Mouse (Mus musculus) liver (tissue): ENCODE data around the gene Arhgef17.

ENCODE experiments used
- DNase-seq: peaks from one replicate; pipeline ENCODE4 v3.0.0-alpha.2; 2020; ENCODE audit warnings: mixed read lengths

Arhgef17 gene

DNA sequence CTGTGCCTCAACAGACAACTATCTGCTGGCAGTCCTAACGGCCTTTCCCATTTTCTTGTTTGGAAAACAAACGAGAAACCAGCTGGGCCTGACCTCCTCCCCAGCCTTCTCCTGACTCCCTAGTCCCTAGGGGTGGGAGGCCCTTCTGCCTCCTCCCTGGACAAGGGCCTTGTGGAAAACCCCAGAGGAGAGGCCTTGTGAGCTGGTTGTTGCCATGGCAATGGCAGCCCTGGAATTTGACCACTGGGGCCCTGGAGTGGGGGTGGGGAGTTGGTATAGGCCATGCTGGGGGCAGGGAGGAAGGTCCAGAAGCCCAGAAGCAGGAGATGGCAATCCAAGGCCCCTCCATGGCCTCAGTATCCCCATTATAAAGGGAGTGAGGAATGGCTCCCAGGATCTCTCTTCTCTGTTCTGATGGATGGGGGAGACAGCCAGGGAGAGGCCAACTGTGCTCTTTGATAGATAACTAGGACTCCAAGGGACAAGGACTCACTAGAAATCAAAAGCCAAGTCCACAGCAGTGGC, 20.6 kb downstream of the Arhgef17 start:
- DNase-seq = peak; percentile 63

DNA sequence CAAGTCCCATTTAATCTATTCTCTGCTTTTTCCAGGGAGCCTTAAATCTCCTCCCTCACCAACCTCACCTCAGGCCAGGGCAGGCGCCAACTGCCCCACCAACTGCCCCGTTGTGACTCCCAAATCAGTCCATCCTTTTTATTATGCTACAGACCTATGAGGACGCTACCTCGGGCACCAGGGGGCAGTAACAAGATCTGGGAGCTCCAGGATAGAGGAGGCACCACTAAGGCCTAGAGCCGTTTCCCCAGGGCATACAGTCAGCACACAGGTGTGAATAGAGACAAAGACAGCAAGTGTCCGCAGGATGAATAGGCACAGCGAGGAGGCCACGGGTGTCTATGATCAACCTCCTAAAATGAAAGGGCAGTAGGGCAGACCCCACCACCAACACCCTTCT, 23.3 kb downstream of the Arhgef17 start:
- peak; percentile 55 for DNase-seq

DNA sequence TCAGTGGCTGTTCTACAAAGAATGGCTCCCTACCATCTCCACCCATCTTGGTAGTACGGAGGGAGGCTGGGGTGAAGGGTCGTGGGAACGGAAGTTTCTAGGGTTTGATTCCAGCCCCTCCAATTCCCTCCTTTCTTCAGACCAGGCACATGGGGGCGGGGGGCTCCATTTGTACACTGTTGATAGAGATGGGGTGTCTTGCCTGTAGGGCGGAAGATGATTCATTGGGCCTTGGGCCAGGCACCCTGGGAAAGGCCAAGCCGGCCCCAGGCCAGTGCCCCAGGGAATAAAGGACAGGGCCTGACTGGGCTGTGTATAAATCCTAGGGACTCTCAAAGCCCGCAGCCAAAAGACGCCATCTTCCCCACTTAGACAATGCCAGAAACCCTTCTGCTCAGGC, 23.8 kb downstream of the Arhgef17 start:
- no peak for DNase-seq

DNA sequence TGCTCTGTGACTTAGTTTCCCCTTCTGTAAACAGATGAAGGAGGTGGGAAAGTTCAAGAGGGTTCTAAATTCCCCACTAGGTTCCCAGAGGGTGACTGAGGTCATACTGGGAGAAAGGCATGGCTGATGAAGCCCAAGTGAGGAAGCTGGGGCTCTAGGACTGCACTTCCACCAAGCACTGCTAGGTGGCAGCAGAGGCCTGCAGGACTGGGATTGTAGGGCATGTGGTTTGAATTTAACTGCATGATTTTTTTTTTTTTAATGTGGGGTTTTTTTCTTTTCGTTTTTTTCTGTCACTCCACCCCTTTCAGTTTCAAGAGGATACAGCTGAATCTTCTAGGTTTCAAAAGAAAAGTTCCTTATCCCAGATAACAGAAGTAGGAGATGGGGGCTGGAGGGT, 24.7 kb downstream of the Arhgef17 start:
- DNase-seq = peak; percentile 73

DNA sequence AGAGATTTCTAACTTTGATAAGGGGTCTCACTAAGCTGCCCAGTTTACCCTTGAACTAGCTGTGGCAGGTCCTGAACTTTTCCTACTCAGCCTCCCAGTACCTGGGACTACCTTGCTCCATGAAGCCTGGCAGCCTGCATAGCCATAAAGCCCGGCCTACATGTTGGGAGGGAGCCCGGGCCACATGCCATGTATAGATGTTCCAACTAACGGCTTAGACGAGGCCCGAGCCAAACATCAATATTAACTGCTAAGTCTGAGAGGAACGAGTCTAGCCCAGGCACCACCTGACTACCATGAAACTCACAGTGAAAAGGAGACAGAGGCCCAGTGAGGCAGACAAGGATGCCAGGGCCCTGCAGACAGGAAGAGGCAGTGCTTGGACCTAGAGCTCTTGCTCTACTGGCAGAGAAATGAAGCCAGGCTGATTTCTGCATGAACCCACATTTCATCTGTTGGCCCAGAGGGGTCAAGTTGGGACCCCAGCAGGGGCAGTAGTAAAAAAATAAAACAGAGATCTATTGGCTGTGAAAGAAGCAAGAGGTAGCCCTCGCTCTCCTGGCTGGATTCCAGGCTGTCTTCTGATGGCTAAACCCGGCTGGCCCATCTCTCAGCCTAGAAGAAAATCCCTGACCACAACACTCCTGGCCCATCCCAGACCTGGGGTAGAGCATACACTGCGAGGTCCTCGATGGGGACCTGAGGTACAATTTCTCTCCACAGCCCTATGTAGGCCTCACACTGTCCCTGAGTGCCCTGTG, 25.7 kb downstream of the Arhgef17 start:
- DNase-seq = no peak

DNA sequence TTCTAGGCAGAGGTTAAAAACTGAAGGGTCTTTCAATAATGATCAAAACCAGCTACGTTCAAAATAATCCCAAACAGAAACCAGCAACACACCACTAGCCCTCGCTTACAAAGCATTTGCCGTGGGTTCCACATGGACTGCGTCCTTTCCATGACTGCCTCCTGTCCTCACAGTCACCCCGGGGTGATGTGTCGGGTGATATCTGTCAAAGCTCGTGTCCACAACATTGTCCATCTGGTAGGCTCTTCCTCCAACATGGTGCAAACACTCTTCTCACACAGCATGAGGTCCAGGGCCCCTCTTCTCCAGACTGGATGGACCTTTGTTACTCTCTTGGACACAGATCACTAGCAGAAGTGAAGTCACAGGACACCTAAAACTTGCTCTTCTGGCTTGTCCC, 26.9 kb downstream of the Arhgef17 start:
- DNase-seq = no peak

DNA sequence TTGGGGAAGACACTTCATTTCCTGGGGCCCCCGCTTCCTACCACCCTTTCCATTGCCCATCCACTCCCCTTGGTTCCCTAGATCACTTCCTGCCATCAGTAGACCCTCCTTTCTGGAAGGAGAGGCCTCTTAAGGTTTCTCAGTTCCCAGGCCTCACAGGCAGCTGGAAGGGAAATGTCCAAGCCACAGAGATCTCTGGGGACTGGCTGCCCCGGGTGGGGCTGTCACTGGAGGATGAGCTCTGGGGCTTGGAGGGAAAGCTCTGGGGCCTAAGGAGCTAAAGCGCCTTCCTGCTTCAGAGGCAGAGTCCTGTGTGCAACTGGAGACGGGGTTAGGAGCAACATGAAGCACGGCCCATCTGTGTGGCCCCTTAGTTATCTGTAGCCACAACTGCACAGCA, 27.3 kb downstream of the Arhgef17 start:
- no peak for DNase-seq

DNA sequence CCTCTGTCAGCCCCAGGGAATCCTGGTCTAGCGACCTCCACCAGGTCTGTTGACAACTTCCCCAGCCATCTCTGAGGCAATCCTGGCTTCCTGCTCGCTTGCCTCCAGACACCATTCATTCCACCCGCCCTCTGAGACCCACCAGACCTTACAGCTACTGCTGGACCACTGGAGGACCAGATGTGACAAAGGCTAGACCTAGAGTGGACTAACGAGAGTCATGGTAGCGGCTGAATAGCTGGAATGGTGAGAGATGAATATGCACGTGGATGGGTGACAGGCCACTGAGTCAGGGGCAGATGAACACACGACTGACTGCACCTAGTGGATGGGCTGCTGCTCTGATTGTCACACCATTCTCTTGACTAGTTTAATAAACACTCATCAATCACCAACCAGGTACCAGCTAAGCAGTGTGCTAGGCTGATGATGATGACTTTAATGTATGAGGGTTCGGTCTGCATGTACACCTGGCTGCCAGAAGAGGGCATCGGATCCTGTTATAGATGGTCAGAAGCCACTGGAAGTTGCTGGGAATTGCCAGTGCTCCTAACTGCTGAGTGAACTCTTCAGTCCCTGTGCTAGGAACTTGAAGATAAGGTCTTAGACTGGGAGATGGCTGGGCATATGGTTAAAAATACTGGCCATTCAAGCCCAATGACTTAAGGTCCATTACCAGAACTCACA, 29.3 kb downstream of the Arhgef17 start:
- no peak for DNase-seq

DNA sequence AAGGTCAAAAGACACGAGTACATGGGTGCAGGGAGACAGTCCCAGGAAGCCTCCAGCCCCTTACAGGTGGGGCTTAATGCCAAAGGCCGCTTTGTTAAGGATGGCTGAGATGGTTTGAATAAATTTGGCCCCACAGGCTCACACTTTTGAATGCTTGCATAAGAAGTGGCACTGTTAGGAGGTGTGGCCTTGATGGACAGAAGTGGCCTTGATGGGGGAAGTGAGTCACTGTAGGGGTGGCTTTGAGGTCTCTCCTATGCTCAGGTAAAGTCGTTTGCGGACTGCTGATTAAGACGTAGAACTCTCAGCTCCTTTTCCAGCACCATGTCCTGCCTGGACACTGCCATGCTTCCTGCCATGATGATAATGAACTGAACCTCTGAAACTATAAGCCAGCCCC, 34.1 kb downstream of the Arhgef17 start:
- DNase-seq = no peak

DNA sequence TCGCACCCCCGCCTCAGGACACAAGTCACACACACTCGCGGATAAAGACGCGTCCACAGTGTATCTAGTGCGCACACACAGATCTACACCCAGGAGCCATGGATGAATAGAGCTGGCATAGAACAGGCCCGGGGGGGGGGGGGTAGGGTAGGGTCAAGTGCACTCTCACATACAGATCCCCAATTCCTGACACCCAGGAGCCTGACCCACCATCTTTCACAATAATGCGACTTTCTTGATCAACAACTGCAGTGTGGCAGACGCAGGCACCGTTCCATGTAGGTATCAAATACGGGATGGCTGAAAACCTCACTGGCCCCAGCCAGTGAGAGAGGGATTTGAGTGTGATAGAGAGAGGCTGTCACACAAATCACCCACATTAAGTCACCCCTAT, 37.1 kb downstream of the Arhgef17 start:
- no peak for DNase-seq

DNA sequence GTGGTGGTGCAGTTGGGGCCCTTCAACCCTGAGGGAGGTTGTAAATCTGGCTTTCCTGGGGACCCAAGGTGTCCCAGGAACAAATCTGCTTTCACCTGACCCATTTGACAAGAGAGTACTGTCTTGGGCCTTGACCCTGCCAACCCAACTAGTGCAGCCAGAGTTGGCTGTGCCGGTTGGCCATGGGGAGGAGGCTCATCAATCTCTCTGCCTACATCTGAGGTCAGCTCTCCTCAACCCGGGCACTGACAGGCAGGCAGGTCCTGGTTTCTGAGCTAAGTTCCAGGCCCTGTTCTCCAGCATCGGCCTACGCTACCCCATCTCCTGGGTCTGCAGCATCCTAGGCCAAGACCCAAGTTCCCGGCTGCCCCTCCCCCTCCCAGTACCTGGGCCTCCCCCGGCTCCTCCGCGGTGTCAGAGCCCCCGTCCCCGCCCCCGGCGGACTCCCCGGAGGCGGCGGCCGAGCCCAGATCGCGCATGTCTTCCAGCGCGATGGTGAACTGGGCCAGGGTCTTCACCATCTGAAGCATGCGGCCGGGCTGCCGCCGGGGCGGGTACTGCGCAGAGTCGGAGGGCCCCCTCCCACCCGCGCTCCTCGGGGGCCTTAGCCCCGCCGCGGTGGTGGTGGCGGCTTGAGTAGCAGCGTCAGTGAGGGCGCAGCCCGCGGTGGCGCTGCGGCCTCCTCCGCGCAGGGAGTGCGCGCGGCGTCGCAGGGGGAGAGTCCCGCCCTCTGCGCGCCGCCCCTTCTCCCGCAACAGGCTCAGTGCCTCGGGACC, 37.7 kb downstream of the Arhgef17 start:
- DNase-seq = no peak

DNA sequence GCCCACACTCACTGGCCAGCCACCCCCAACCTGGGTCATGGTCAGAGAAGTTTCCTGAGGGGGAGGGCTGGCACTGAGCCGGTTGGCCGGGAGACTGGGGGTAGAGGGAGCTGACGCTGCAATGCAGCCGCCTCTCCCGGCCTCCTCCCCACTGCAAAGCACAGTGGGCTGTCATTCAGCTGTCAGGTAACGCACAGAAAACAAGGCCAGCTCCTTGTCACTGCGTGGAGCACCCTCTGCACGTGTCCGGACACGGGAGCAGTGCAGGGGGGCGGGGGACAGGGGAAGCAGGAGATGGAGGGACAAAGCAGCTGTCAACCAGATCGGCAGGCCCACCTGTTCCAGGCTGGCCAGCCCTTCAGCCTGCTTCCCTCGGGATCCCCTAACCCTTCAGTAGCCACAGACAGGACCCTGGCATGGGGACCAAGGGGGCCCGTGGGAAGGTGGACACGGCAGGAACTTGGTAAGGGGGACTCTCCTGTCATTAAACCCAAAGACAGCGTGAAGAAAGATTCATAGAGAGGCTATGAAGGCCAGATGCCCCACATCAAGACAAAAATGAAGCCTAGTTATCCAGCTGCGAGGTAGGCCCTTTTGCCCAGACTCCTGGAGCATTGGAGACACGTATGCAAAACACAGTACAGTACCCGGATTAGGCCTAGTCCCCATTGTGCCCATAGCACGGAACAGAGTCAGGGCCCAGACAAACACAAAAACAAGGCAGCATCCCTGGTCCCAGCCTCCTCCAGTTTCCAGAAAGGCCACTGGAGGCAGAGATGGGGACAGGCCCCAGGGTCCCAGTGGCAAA, 38.5 kb downstream of the Arhgef17 start:
- no peak for DNase-seq

DNA sequence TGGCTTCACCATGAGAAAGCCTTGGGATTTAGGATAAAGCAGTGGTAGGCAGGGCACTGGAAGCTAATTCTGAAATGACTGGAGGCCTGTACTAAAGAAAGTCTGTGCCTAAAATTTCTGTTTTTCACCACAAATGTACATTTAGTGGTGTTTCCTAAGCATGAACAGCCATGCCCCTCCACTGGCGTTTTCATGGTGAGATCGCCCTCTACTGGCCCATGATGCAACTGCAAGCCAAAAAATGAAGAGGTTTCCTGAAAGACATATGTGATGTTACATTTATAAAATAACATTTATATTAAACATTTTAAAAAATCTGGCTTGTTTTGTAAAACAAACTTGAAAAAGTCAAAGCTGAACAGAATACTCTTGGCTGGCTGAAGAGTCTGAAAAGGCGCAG, 45.4 kb downstream of the Arhgef17 start:
- DNase-seq = peak; percentile 64

DNA sequence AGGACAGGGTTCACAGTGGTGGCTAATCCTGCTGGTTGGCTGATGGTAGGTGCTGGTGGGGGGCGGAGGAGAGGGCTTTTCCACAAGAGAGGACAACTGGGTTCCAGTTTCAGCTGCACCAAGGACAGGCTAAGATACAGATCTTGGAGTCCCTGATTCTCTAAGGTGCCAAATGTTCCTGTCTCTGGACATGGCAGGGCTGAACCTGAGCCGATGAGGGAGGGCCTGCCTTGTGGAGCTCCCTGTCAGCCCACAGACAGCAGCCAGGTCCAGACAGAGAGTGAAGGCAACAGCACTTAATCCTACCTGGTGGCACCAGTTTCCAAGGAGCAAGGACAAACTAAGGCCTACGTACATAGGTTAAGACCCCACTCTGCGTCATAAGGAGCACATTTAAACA, 47.4 kb downstream of the Arhgef17 start:
- DNase-seq = no peak

DNA sequence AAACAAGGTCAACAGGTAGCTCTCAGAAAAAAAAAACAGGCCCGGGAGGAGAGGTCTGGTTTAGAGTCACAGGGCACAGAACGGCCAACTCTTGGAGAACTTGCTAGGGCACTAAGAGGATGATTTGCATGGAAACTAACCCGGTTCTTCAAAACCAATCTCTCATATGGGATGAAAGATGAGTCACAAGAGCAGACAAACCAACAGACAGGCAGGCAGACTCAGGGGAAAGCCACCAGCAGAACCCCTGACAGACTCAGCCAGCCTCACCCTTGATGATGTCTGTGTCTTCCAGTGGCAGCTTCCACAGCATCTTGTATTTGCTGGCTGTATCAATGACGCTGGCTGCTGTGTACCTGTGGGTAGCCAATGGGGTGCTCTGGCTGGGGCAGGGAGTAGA, 50.0 kb downstream of the Arhgef17 start:
- DNase-seq = no peak

DNA sequence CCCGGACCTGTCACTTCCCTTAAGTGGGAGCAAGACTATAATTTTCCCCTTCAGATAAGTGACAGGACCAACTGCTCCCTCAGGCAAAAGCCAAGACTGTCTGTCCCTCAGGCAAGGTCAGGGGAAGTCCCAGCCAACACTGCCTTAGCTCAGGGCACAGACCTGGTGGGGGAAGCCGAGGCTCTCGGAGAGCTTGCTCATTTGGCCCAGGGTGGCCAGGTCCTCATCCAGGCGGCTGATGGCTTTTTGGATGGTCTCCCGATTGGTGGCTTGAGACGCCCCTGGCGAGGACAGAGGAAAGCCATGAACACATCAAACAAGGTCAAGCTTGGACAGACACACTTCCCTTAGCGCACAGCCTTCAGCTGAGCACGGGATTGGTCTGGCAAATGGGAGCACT, 50.4 kb downstream of the Arhgef17 start:
- DNase-seq = no peak

DNA sequence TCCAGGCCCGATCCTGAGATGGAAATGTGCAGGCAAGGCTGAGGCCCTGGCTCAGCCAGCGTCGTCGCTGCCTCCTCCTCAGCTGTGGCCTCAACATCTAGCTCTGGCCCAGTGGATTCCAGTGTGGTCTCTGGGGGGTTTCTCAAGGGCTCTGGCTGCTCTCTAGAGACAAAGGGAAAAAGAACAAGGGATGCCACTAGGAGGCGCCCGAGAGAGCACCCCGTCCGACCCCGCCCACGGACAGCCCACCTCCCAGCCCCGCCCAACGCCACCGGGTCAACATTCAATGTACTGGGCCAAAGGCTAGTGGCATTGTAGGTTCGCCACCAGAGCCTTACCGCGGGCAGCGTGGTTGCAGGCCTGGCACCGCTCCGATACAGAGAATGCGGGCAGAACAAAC, 52.3 kb downstream of the Arhgef17 start:
- peak; percentile 85 for DNase-seq

DNA sequence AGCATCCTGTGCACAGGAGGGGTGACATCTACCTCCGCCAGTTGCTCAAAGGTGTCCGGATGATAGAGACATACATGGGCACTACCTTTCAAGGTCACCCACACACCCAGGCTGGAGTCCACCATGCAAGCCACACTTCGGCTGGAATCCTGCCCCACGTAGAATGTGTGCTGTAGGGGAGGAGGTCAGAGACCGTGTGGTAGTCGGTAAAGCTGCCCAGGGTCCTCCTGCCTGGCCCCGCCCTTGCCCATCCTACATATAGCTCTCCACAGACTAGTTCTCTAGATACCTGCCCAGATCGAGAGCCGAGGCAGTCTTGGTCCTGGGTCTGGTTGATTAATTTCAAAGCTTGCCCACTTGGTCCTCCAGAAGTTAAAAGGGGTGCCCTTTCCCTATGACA, 55.1 kb downstream of the Arhgef17 start:
- DNase-seq = no peak

DNA sequence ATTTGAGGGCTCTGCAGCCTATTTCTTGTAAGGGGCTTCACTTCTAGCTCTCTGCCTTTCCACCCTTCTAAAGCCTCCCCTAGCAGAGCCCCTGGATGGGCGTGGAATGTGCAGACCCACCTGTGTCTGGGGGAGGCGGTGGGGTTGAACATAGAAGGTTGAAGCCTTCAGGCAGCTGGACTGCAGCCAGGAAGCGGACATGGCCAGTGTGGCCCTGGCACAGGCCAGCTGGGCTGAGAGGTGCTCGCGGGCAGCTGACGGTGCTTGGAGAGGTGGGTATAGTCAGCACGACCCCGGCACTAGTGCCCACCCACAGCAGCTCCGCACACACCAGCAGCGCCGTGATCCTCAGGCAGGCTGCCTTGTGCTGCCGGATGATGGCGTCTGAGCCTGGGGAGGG, 55.6 kb downstream of the Arhgef17 start:
- DNase-seq = no peak

DNA sequence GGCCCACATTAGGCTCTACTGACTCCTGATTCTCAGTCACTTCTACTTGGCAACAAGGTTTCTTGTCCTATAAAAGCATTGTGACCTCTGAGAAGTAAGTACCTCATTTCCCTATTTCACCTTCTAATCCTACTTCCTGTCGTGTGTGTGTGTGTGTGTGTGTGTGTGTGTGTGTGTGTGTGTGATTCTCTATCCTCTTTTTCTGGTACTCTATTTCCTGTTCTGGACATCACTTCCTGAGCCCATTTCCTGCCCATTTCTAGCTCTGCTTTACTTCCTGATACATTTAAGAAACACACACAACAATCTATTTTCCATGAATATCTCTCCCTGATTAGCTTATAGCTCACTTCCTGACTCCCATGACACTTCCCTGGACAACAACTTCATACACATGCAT, 56.1 kb downstream of the Arhgef17 start:
- DNase-seq = no peak

DNA sequence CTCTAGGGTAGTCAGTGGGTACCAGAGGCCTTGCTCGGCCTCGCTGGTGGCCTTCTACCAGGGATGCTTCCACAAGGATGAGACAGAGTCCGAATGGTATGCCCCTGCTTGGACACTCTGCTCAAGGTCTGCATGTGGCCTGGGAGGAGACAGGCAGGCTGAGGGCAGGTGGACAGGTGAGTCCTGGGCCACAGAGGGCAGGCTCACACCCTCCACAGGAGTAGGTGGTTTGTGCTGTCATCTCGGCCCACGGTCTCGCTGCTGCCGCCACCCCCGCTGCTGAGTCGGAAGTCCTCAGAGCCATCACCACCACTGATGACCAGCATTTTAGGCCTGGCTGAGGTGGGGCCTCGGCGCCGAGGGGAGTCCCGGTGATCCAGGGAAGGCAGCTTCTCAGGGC, 58.7 kb downstream of the Arhgef17 start:
- no peak for DNase-seq

DNA sequence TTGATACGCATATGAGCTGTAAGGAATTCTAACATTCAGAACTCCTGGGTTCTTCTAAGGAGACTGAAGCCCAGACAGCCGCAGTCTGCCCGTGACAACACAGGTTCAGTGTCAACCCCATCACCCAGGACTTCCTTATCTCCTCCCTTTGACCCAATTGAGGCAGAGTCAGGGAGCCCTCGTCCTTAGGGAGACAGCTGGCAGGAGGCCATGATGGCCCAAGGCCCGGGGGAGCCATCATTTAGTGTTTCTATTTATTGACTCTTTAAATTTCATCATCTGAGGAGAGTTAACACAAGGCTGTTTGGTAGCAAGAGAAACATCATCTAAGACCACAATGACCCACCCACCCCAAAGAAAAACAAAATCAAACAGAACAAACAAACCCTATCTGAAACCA, 60.0 kb downstream of the Arhgef17 start:
- no peak for DNase-seq

DNA sequence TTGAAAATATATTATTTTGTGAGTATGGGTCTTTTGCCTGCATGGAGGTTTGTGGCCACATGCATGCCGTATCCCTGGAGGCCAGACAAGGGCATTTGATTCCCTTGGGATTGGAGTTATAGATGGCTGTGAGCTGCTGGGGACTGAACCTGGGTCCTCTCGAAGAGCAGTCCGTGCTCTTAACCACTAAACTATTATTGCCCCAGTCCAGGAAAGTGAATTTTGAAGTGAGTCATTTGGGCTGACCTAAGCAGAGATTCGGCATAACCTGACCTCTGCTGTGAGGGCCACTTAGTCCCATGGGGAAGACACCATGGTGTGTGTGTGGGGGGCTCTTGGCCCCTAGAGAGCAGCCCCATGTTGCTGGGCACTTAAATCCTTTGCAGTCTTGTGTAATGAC, 60.6 kb downstream of the Arhgef17 start:
- no peak for DNase-seq
